ENCODE assay signal across 8 mouse cellular contexts in genomic region chr15:84629680-84630079, GRCm38 (mm10). TPM values are rescaled to one million over a fixed set of nuclear protein-coding genes. Genes with fewer than 3 reads are reported as not detected.
A peak's percentile ranks its signal among the peaks of the same experiment; 100 is the strongest.
DNase-seq lines count a peak whose midpoint lies in the region; ATAC-seq lines count a peak whose summit lies in the region.

No protein-coding gene starts in this region.

- H3K27me3 ChIP-seq in heart, embryonic 11.5 days (ENCODE audit: control insufficient read depth, insufficient read depth, low read length) = peaks cover 4% of the 10 kb centered on the region; the same call in 1 of the 2 replicates
- peaks cover 21% of the 10 kb centered on the region; the same call in 1 of the 2 replicates for H3K27me3 ChIP-seq in heart, embryonic 12.5 days (replicated peaks)
- H3K27me3 ChIP-seq in forebrain, embryonic 15.5 days = no peaks in the 10 kb centered on the region
- no peaks in the 10 kb centered on the region for H3K27me3 ChIP-seq in limb, embryonic 15.5 days

- no peak overlapping the region for H3K27ac ChIP-seq in heart, embryonic 11.5 days (ENCODE audit: low read depth, low read length)
- H3K27ac ChIP-seq in heart, embryonic 12.5 days (ENCODE audit: poor library complexity, severe bottlenecking) = no peak overlapping the region
- no peak overlapping the region for H3K27ac ChIP-seq in forebrain, embryonic 15.5 days (replicated peaks)
- H3K27ac ChIP-seq in limb, embryonic 15.5 days = no peak overlapping the region

- H3K9me3 ChIP-seq in heart, embryonic 11.5 days (replicated peaks; ENCODE audit: control insufficient read depth, low read length) = no peaks in the 10 kb centered on the region
- H3K9me3 ChIP-seq in heart, embryonic 12.5 days (replicated peaks) = no peaks in the 10 kb centered on the region
- H3K9me3 ChIP-seq in forebrain, embryonic 15.5 days = no peaks in the 10 kb centered on the region
- H3K9me3 ChIP-seq in limb, embryonic 15.5 days = no peaks in the 10 kb centered on the region

- H3K4me1 ChIP-seq in heart, embryonic 11.5 days (ENCODE audit: control insufficient read depth, insufficient read depth, low read length) = peaks cover 11% of the 10 kb centered on the region
- H3K4me1 ChIP-seq in heart, embryonic 12.5 days (replicated peaks) = peaks cover 13% of the 10 kb centered on the region
- H3K4me1 ChIP-seq in forebrain, embryonic 15.5 days = peaks cover 19% of the 10 kb centered on the region
- peaks cover 16% of the 10 kb centered on the region for H3K4me1 ChIP-seq in limb, embryonic 15.5 days

- no peaks in the 10 kb centered on the region for H3K36me3 ChIP-seq in heart, embryonic 11.5 days (ENCODE audit: control insufficient read depth, insufficient read depth, low read length)
- H3K36me3 ChIP-seq in heart, embryonic 12.5 days = no peaks in the 10 kb centered on the region
- no peaks in the 10 kb centered on the region for H3K36me3 ChIP-seq in forebrain, embryonic 15.5 days
- no peaks in the 10 kb centered on the region for H3K36me3 ChIP-seq in limb, embryonic 15.5 days

- no peak overlapping the region for H3K4me2 ChIP-seq in heart, embryonic 11.5 days
- H3K4me2 ChIP-seq in heart, embryonic 12.5 days = no peak overlapping the region
- H3K4me2 ChIP-seq in forebrain, embryonic 15.5 days (replicated peaks) = no peak overlapping the region
- no peak overlapping the region for H3K4me2 ChIP-seq in limb, embryonic 15.5 days

- no peak overlapping the region for H3K4me3 ChIP-seq in heart, embryonic 11.5 days (ENCODE audit: low read depth, low read length)
- H3K4me3 ChIP-seq in heart, embryonic 12.5 days = no peak overlapping the region
- no peak overlapping the region for H3K4me3 ChIP-seq in forebrain, embryonic 15.5 days
- no peak overlapping the region for H3K4me3 ChIP-seq in limb, embryonic 15.5 days

- peak; percentile 35; the same call in 1 of the 2 replicates for ATAC-seq in heart, embryonic 11.5 days (replicated peaks; ENCODE audit: insufficient number of reproducible peaks, low FRiP score, low TSS enrichment)
- no peak for ATAC-seq in heart, embryonic 12.5 days (ENCODE audit: insufficient number of reproducible peaks, low FRiP score)
- ATAC-seq in forebrain, embryonic 15.5 days (replicated peaks) = peak; percentile 60
- 0 out of 2 replicates have a peak, but pooled peaks have one; percentile 28 for ATAC-seq in limb, embryonic 15.5 days (ENCODE audit: insufficient number of reproducible peaks, low FRiP score, low TSS enrichment, low read depth)
- ATAC-seq in cerebellum, adult (ENCODE audit: insufficient number of reproducible peaks, low FRiP score, low TSS enrichment) = no peak

- DNase-seq in 3T3-L1 (ENCODE audit: low read depth, low spot score) (peak; percentile 51), WW6 (ENCODE audit: low read depth, low spot score) (peak; percentile 38)
- DNase-seq in retina, embryonic 14.5 days (ENCODE audit: low spot score) = peak; percentile 83

- H3K9ac ChIP-seq in heart, embryonic 11.5 days (ENCODE audit: low read depth, low read length) = no peak overlapping the region
- H3K9ac ChIP-seq in heart, embryonic 12.5 days = no peak overlapping the region
- H3K9ac ChIP-seq in forebrain, embryonic 15.5 days (replicated peaks) = no peak overlapping the region
- no peak overlapping the region for H3K9ac ChIP-seq in limb, embryonic 15.5 days

- 14% methylated on average over 3 of the region's 3 CpGs for WGBS in heart, embryonic 11.5 days (ENCODE audit: insufficient replicate concordance)
- WGBS in heart, embryonic 12.5 days = 12% methylated on average over 3 of the region's 3 CpGs
- 19% methylated on average over 3 of the region's 3 CpGs for WGBS in forebrain, embryonic 15.5 days
- WGBS in limb, embryonic 15.5 days = 16% methylated on average over 3 of the region's 3 CpGs

RNA-seq across cellular contexts. Expression of gene Prr5, which starts 39.7 kb away (rescaled TPM):
- polyA plus RNA-seq in heart, embryonic 11.5 days (2014; fragmentation: Nextera tagmentation; extraction: Ambion mirVana) = 18.0 and 19.9 TPM in 2 replicates
- polyA plus RNA-seq in heart, embryonic 12.5 days (2016; fragmentation: Nextera tagmentation; extraction: Ambion mirVana) = 23.1 and 25.5 TPM in 2 replicates
- polyA plus RNA-seq in forebrain, embryonic 15.5 days (2015; fragmentation: Nextera tagmentation; extraction: Ambion mirVana) = 11.5 and 11.8 TPM in 2 replicates
- polyA plus RNA-seq in limb, embryonic 15.5 days (2015; fragmentation: Nextera tagmentation; extraction: Ambion mirVana) = 34.5 and 36.3 TPM in 2 replicates

Comparison
In these comparisons a context has a peak if more than half of its experiments do, and no peak if none do; other contexts are left out.
1. ATAC-seq: peak in heart, embryonic 11.5 days (single experiment), forebrain, embryonic 15.5 days (single experiment) and limb, embryonic 15.5 days (single experiment); none in heart, embryonic 12.5 days (single experiment) and cerebellum, adult (single experiment).
2. Peak in every context shown above with its lines, with median percentiles within 50 percentile points of each other: DNase-seq.